Mouse (Mus musculus): ENCODE measurements around the gene Guca1a. TPM values are rescaled to one million over a fixed set of nuclear protein-coding genes. Genes with fewer than 3 reads are reported as not detected.
"Not testable (repeated sequence)": the region's sequence is repeated elsewhere in the genome, so short reads cannot be mapped to it uniquely, and the experiment has no call there.

Gene Guca1a
- 1.1 TPM in 2 replicates for total RNA-seq (2021)
- long read RNA-seq, experiment 1, partial matches to known transcripts: 1 of 1 reads
- long read RNA-seq, experiment 1, other reads (novel, unspliced or antisense): 0 of 1 reads
- long read RNA-seq, experiment 2, partial matches to known transcripts: 1 of 1 reads
- long read RNA-seq, experiment 2, other reads (novel, unspliced or antisense): 0 of 1 reads

GRCm38 (mm10) chr17:47400451-47400850, at the start of gene Guca1a:
Gene Guca1a (minus strand): TSS chr17:47400584.
- DNase-seq: no peak

GRCm38 (mm10) chr17:47449432-47449831, 49.0 kb upstream of the Guca1a start:
- DNase-seq: no peak

GRCm38 (mm10) chr17:47448523-47449372, 48.4 kb upstream of the Guca1a start:
- no peak for DNase-seq

- no peak for DNase-seq
Measured at GRCm38 (mm10) chr17:47446561-47446960, 46.2 kb upstream of the Guca1a start.

GRCm38 (mm10) chr17:47446025-47446424, 45.6 kb upstream of the Guca1a start:
- no peak for DNase-seq

- DNase-seq: no peak
Measured at GRCm38 (mm10) chr17:47445518-47445917, 45.1 kb upstream of the Guca1a start.

- no peak for DNase-seq
Measured at GRCm38 (mm10) chr17:47444113-47444512, 43.7 kb upstream of the Guca1a start.

- DNase-seq: no peak
Measured at GRCm38 (mm10) chr17:47442271-47442670, 41.9 kb upstream of the Guca1a start.

- DNase-seq: no peak
Measured at GRCm38 (mm10) chr17:47441296-47442051, 41.1 kb upstream of the Guca1a start.

- DNase-seq: no peak
Measured at GRCm38 (mm10) chr17:47440359-47440890, 40.0 kb upstream of the Guca1a start.

- DNase-seq: no peak
Measured at GRCm38 (mm10) chr17:47439396-47440028, 39.1 kb upstream of the Guca1a start.

GRCm38 (mm10) chr17:47438611-47439010, 38.2 kb upstream of the Guca1a start:
- no peak for DNase-seq

GRCm38 (mm10) chr17:47436907-47437547, 36.6 kb upstream of the Guca1a start, which contains the start of gene 1700001C19Rik:
Gene 1700001C19Rik (minus strand): TSS chr17:47437376.
- no peak for DNase-seq

GRCm38 (mm10) chr17:47436156-47436906, 35.9 kb upstream of the Guca1a start, which contains the start of gene AI661453:
Gene AI661453 (plus strand): TSS chr17:47436615.
- no peak for DNase-seq

GRCm38 (mm10) chr17:47430815-47431214, 30.4 kb upstream of the Guca1a start:
- no peak for DNase-seq

- DNase-seq: peak; percentile 72
Measured at GRCm38 (mm10) chr17:47428831-47429304, 28.5 kb upstream of the Guca1a start.

GRCm38 (mm10) chr17:47427316-47427715, 26.9 kb upstream of the Guca1a start:
- DNase-seq: no peak

GRCm38 (mm10) chr17:47424186-47424585, 23.8 kb upstream of the Guca1a start:
- no peak for DNase-seq

- not testable (repeated sequence) for DNase-seq
Measured at GRCm38 (mm10) chr17:47422616-47423015, 22.2 kb upstream of the Guca1a start.

- peak; percentile 24 for DNase-seq
Measured at GRCm38 (mm10) chr17:47421566-47421965, 21.2 kb upstream of the Guca1a start.
